Mouse (Mus musculus): ENCODE results near the gene Isg20l2. TPM values are rescaled to one million over a fixed set of nuclear protein-coding genes. Genes with fewer than 3 reads are reported as not detected.

The Isg20l2 gene
- polyA plus RNA-seq, 1 experiment from 2014 or later: 49.9 TPM

DNA sequence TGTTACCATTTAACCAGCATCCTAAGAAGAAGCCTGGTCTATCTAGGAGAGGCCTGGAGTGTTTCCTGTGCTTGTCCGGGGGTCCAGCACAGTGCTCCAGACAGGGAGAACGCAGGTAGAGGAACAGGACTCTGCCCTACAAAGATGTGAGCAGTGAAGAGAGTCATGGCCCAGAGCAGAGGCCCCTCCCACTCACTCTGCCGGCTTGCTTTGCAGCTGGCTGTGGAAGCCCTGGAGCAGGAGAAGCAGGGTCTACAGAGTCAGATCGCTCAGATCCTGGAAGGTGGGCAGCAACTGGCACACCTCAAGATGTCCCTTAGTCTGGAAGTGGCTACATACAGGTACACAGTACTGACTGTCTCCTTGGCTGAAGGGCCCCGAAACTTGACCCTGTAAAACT lies 42.7 kb downstream of the Isg20l2 start:
- H3K9ac ChIP-seq: peak overlapping the region; percentile 68
- no peak overlapping the region for H3K27ac ChIP-seq
- H3K9me3 ChIP-seq: no peaks in the 10 kb centered on the region
- H3K36me3 ChIP-seq: no peaks in the 10 kb centered on the region
- peak overlapping the region; percentile 64 for H3K4me3 ChIP-seq (replicated peaks)
- H3K4me1 ChIP-seq (replicated peaks): peaks cover 47% of the 10 kb centered on the region
- WGBS: 27% methylated on average over 5 of the region's 5 CpGs
- peak; percentile 29 for ATAC-seq
- peaks cover 13% of the 10 kb centered on the region for H3K27me3 ChIP-seq (replicated peaks)
- H3K4me2 ChIP-seq (replicated peaks): peak overlapping the region; percentile 96

DNA sequence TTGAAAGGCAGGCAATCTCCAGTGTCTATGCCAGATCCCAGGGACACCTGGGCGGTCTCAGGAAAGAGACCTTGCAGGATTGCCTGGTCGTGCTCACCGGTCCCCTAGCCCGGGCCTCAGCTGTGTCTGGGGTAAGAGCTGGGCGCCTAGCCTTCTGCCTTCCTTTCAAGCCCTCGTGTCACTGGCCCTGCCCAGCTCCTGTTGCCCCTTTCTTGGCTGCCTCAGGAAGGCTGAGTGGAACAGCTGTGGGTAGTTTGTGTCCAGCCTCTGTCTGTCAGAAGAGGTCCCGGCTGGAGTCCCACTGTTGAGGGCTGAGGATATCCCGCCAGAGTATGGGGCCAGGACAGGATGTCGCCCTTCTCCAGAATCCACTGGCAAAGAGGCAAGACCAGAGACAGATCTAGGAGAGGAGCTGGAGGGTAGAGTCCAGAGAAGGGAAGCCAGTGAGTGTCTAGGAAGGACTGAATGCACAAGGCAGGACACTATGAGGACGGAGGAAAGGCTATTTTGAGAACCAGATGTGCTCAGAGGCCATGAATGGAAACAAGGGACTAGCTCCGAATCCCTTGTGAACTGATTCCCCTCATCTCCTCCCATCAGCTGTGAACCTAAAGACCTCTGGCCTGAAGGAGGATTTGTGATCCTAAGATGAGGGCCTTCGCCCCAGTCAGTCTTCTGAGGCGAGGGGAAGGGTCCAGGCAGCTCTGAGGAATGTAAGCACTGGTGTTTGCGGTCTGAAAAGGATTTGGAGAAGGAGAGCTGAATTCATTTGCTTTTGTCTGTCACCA lies 43.7 kb downstream of the Isg20l2 start:
- ATAC-seq: no peak
- Histone ChIP-seq H3K4me2 (replicated peaks) (peak overlapping the region; percentile 96), H3K9me3 (no peaks in the 10 kb centered on the region), H3K9ac (peak overlapping the region; percentile 9; the same call in 1 of the 2 replicates), H3K4me3 (replicated peaks) (peak overlapping the region; percentile 64), H3K27ac (peak overlapping the region; percentile 52), H3K27me3 (replicated peaks) (peaks cover 10% of the 10 kb centered on the region), H3K36me3 (no peaks in the 10 kb centered on the region), H3K4me1 (replicated peaks) (peaks cover 47% of the 10 kb centered on the region)
- WGBS: 45% methylated on average over 14 of the region's 14 CpGs

DNA sequence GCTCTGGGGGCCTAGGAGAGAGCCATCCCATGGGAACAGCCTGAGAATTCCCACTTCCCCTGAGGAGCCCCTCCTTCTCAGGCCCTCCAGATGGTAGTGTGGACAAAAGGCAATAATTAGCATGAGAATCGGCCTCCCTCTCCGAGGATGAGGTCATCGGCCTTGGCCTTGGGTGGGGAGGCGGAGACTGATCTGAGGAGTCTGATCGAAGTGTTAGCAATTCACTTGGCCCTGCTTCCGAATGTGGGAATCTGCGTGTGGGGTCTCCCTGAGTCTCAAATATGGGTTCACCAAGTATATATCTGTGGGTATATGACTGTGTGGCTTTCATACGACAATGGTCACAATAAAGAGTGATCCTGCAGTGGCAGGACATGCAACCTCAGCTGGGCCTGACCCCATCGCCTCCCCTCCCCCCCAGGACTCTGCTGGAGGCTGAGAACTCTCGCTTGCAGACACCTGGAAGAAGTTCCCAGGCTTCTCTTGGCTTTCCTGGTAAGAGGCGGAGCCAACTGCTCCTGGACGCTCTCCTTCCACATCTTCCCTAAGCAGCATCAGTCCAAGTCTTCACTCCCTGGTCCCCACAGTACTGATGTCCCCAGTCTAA lies 44.4 kb downstream of the Isg20l2 start:
- Histone ChIP-seq H3K9ac (peak overlapping the region; percentile 9; the same call in 1 of the 2 replicates), H3K36me3 (no peaks in the 10 kb centered on the region), H3K4me2 (replicated peaks) (peak overlapping the region; percentile 96), H3K27ac (peak overlapping the region; percentile 52), H3K4me1 (replicated peaks) (peaks cover 49% of the 10 kb centered on the region), H3K4me3 (replicated peaks) (peak overlapping the region; percentile 64), H3K27me3 (replicated peaks) (peaks cover 10% of the 10 kb centered on the region), H3K9me3 (no peaks in the 10 kb centered on the region)
- ATAC-seq: peak; percentile 38; the same call in 1 of the 2 replicates
- 27% methylated on average over 12 of the region's 12 CpGs for WGBS

DNA sequence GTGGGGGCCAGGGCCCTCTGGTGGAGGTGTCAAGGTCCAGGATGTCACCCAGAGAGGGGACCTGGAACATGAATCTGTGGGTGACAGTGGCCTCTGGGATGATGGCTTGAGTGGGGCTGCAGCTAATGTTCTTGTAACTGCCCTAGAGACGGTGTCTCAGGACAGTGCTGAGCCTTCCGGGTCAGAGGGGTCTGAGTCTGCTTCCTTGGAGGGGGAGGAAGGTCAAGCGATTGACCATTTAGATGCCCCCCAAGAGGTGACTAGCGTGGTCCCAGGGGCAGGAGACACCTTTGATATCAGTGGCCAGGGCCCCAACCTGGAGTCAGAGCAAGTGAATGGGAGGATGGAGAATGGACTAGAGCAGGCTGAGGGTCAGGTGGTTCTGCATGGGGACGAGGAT lies 49.4 kb downstream of the Isg20l2 start:
- H3K4me2 ChIP-seq (replicated peaks): no peak overlapping the region
- H3K9me3 ChIP-seq: no peaks in the 10 kb centered on the region
- 85% methylated on average over 5 of the region's 5 CpGs for WGBS
- ATAC-seq: no peak
- H3K9ac ChIP-seq: no peak overlapping the region
- no peaks in the 10 kb centered on the region for H3K36me3 ChIP-seq
- H3K27me3 ChIP-seq (replicated peaks): no peaks in the 10 kb centered on the region
- no peak overlapping the region for H3K4me3 ChIP-seq (replicated peaks)
- H3K4me1 ChIP-seq (replicated peaks): peaks cover 54% of the 10 kb centered on the region
- no peak overlapping the region for H3K27ac ChIP-seq

DNA sequence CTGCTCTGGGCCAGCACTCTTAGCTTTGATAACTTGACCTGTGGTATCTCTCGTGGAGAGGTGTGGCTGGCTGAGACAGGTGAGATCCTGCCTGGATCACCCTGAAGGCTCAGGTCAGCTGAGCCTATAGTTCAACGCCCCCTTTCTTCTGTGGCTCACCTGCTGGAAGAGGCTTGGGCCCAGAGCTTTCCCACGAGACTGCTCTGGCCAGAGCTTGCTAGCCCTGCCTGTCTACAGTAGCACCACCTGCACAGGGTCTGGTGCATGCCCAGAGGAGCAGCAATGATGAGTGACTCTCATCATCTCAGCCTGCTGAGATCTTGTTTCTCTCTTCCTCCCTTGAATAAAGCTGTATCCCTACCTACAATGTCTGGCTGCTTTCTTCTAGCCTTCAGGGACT lies 50.0 kb downstream of the Isg20l2 start:
- Histone ChIP-seq H3K9ac (no peak overlapping the region), H3K4me1 (replicated peaks) (peaks cover 53% of the 10 kb centered on the region), H3K9me3 (no peaks in the 10 kb centered on the region), H3K4me2 (replicated peaks) (no peak overlapping the region), H3K36me3 (no peaks in the 10 kb centered on the region), H3K4me3 (replicated peaks) (no peak overlapping the region), H3K27me3 (replicated peaks) (no peaks in the 10 kb centered on the region), H3K27ac (0 out of 2 replicates have a peak overlapping the region, but pooled peaks have one; percentile 17)
- 56% methylated on average over 3 of the region's 3 CpGs for WGBS
- no peak for ATAC-seq

DNA sequence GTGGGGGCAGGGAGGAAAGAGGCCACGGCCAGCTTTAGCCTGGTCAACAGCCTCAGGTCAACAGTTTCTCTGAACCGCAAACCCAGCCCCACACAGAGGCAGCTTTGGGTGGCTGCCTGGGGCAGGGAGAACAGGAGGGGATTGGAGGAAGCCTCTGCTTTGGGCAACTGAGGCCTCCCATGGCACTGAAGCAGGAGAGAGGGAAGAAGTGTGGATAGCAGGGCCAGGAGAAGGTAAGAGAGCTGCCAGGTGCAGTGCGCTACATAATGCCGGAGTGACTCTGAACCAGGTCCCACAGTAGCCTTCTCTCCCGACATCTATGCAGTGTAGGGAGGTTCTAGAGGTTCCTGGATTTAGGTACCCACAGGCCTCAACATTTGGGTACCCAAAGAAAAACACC lies 50.6 kb downstream of the Isg20l2 start:
- no peaks in the 10 kb centered on the region for H3K36me3 ChIP-seq
- no peak overlapping the region for H3K4me2 ChIP-seq (replicated peaks)
- peaks cover 60% of the 10 kb centered on the region for H3K4me1 ChIP-seq (replicated peaks)
- H3K9ac ChIP-seq: no peak overlapping the region
- H3K9me3 ChIP-seq: no peaks in the 10 kb centered on the region
- no peaks in the 10 kb centered on the region for H3K27me3 ChIP-seq (replicated peaks)
- H3K4me3 ChIP-seq (replicated peaks): no peak overlapping the region
- no peak for ATAC-seq
- H3K27ac ChIP-seq: 0 out of 2 replicates have a peak overlapping the region, but pooled peaks have one; percentile 96
- 70% methylated on average over 5 of the region's 5 CpGs for WGBS

DNA sequence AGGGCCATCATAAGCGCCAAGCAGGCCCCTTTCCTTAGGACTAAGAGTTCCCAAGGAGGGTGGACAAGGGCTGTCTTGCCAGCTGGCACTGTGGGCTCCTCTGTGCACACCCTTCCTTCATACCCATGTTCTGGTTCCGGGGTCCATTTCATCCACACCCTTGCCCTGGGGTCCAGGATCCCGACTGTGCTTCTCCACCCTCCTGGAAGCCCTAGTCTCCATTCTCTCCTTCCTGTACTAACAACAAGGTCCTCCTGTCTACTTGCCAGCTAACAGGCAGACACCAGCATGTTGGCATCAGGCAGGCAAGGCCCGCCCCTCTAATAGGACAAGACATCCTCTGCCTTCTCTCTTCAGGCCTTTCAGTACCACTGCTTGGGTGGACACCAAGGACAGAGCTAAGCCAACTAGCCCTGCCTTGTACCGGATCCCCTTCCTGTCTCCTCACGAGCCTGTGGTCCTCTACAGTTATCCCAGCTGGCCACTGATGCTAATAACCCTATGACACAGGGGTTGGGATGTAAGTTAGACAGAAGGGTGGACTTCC lies 51.2 kb downstream of the Isg20l2 start:
- Histone ChIP-seq H3K4me3 (replicated peaks) (no peak overlapping the region), H3K27me3 (replicated peaks) (no peaks in the 10 kb centered on the region), H3K36me3 (no peaks in the 10 kb centered on the region), H3K4me1 (replicated peaks) (peaks cover 65% of the 10 kb centered on the region), H3K4me2 (replicated peaks) (no peak overlapping the region), H3K9ac (0 out of 2 replicates have a peak overlapping the region, but pooled peaks have one; percentile 1), H3K9me3 (no peaks in the 10 kb centered on the region), H3K27ac (peak overlapping the region; percentile 96)
- 83% methylated on average over 6 of the region's 6 CpGs for WGBS
- no peak for ATAC-seq

DNA sequence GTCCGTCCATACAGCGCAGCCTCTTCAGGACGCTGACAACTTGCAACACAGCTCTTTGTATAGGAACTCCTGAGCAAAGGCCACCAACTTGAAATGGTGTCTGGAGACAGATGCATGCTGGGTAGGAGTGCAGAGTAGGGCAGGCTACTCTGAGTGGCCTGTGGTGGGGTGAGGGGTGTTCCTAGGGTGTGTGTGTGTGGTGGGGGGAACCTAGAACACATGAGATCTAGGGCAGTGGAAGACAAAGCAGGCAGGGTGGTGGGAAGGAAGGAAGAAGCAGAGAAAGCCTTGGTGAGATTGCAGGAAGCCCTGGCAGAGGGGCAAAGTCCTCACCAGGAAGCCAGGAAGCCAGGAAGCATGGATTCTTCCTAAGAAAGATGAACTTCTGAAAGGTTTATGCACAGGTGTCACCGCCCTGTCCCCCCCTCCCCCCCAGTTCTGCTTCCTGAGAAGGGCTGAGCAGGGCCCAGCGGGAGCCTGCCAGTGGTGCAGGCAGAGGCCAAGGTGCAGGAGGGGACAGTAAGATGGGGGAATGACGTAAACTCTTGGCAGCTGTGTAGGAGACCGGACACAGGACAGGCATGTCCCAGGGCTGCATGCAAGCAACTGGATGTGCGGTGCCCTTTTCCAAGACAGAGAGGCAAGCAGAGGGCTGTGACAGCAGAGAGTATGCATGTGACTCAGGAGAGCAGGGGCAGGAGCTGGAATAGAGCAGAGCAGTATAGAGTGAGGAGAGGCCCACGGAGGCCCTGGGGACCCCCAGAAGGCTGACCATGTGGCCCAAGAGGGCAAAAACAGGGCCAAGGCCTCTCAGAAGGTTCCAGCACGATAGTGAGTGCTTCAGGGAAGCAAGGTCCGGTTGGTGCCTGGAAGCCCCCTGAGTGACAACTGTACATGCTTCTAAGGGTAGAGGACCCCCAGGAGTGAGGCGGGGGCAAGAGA lies 52.1 kb downstream of the Isg20l2 start:
- H3K9ac ChIP-seq: peak overlapping the region; percentile 1; the same call in 1 of the 2 replicates
- H3K4me1 ChIP-seq (replicated peaks): peaks cover 73% of the 10 kb centered on the region
- H3K27me3 ChIP-seq (replicated peaks): no peaks in the 10 kb centered on the region
- H3K27ac ChIP-seq: peak overlapping the region; percentile 96
- H3K36me3 ChIP-seq: no peaks in the 10 kb centered on the region
- no peak overlapping the region for H3K4me3 ChIP-seq (replicated peaks)
- peak overlapping the region; percentile 46 for H3K4me2 ChIP-seq (replicated peaks)
- 23% methylated on average over 12 of the region's 12 CpGs for WGBS
- ATAC-seq: peak; percentile 82
- H3K9me3 ChIP-seq: no peaks in the 10 kb centered on the region

DNA sequence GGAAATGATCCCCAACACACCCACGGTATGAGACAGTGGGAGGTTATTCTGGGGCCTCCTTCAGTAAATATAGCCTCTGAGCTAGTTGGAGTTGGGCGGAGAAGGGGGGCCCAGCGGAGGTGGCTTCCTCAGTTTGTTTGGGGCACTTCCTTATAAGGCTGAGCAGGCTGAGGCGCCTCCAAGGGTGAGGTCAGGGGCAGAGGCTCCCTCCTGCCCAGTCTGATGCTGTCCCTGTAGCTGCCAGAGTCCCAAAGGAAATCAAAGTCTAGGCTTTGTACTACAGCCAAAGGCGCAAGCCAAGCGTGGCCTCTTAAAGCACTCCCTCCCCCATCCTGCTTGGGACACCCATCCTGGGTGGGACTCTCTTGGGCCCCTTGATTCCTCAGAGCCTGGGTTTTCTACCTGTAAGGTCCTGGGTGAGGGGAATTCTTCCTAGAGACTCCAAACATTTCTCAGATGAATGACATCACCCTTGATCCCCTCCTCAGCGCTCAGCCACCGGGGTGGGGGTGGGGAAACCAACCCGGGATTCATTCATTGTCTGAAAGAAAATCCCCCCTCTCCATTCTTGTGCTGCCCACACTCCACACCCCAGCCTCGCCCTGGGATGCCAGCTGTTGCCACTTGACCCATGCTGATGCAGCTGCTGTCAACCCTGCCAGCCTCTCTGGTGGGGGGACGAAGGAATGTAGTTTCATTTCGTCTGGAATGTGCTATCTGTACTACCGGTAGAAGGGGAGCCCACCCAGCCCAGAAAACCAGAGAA lies 52.9 kb downstream of the Isg20l2 start:
- H3K9ac ChIP-seq: peak overlapping the region; percentile 1; the same call in 1 of the 2 replicates
- ATAC-seq: peak; percentile 85
- peak overlapping the region; percentile 46 for H3K4me2 ChIP-seq (replicated peaks)
- no peak overlapping the region for H3K4me3 ChIP-seq (replicated peaks)
- no peaks in the 10 kb centered on the region for H3K9me3 ChIP-seq
- WGBS: 4% methylated on average over 13 of the region's 13 CpGs
- peaks cover 80% of the 10 kb centered on the region for H3K4me1 ChIP-seq (replicated peaks)
- no peaks in the 10 kb centered on the region for H3K36me3 ChIP-seq
- peak overlapping the region; percentile 96 for H3K27ac ChIP-seq
- no peaks in the 10 kb centered on the region; the same call in 1 of the 2 replicates for H3K27me3 ChIP-seq (replicated peaks)

DNA sequence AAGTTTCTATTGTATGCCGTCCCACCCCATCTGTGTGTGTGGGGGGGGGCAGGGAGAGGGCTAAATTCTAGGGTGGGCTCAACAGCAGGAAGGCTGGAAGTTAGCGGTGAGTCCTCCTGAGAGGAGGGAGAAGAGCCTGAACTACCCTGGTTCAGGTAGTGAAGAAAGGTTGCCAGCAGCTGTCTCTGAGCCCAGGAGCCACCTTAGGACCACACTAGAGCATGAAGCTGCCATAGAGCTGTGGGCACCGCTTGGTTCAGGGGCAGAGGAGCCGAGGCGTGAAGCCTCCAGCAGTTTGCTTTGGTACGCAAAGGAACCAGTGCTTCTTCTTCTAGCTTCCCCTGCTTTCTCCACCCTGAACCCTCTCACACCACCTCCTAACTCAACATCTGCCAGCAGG lies 53.5 kb downstream of the Isg20l2 start:
- H3K36me3 ChIP-seq: no peaks in the 10 kb centered on the region
- ATAC-seq: no peak
- WGBS: 48% methylated on average over 6 of the region's 6 CpGs
- H3K4me3 ChIP-seq (replicated peaks): no peak overlapping the region
- H3K4me2 ChIP-seq (replicated peaks): peak overlapping the region; percentile 46
- peaks cover 86% of the 10 kb centered on the region for H3K4me1 ChIP-seq (replicated peaks)
- H3K27ac ChIP-seq: peak overlapping the region; percentile 96
- peaks cover 6% of the 10 kb centered on the region; the same call in 1 of the 2 replicates for H3K27me3 ChIP-seq (replicated peaks)
- no peaks in the 10 kb centered on the region for H3K9me3 ChIP-seq
- H3K9ac ChIP-seq: no peak overlapping the region

DNA sequence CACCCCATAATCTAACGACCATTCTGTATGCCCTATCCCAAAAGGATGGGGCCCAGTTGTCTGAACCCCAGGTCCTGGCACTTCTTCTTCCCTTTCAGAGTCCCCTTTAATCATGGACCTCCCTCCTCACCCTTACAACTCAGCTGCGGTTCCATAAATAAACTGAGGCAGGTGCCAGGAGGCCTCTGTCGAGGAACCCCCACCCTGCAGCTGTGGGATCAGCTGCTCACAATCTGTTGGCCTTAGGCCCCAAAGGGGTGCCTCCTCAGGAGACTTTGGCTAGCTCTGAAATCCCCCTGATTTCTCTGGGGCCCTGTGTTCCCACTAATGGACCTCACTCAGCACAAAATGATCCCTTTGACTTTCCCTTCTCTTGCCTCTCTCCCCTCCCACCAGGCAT lies 54.0 kb downstream of the Isg20l2 start:
- Histone ChIP-seq H3K9me3 (no peaks in the 10 kb centered on the region), H3K9ac (no peak overlapping the region), H3K4me3 (replicated peaks) (no peak overlapping the region), H3K4me2 (replicated peaks) (peak overlapping the region; percentile 46), H3K27me3 (replicated peaks) (peaks cover 11% of the 10 kb centered on the region; the same call in 1 of the 2 replicates), H3K4me1 (replicated peaks) (peaks cover 87% of the 10 kb centered on the region), H3K36me3 (no peaks in the 10 kb centered on the region), H3K27ac (peak overlapping the region; percentile 96)
- WGBS: 33% methylated on average over 3 of the region's 3 CpGs
- ATAC-seq: no peak

Data from intestine, embryonic 15.5 days (tissue).